Mouse (Mus musculus) hindbrain, embryonic 15.5 days (tissue): Measurements from ENCODE around the gene BC067074. TPM values are rescaled to one million over a fixed set of nuclear protein-coding genes. Genes with fewer than 3 reads are reported as not detected.

Experiments used
- ATAC-seq: fragments of 200-750 bp; cut with Nextera tagmentation; 2 replicates; pipeline ENCODE4 v1.8.0; 2017; ENCODE audit warnings: low read depth, moderate number of reproducible peaks, moderate TSS enrichment; ENCODE audit not compliant: low FRiP score
- H3K27ac ChIP-seq: fragments of 300-500 bp; sonication (generic); replicated peaks from 2 replicates; pipeline ENCODE4 v1.5.1; 2015; ENCODE audit warnings: mild to moderate bottlenecking, inconsistent platforms
- H3K27me3 ChIP-seq: fragments of 300-500 bp; sonication (generic); 2 replicates; pipeline ENCODE4 v1.6.1; 2015; ENCODE audit warnings: control low read depth, inconsistent platforms
- H3K36me3 ChIP-seq: fragments of 300-500 bp; sonication (generic); 2 replicates; pipeline ENCODE4 v1.6.1; 2015; ENCODE audit warnings: control low read depth, inconsistent platforms
- H3K4me1 ChIP-seq: fragments of 300-500 bp; sonication (generic); replicated peaks from 2 replicates; pipeline ENCODE4 v1.6.1; 2015; ENCODE audit warnings: control low read depth, inconsistent platforms
- H3K4me2 ChIP-seq: fragments of 300-500 bp; sonication (generic); 2 replicates; pipeline ENCODE4 v1.6.1; 2015; ENCODE audit warnings: moderate library complexity, mild to moderate bottlenecking, inconsistent platforms
- H3K4me3 ChIP-seq: fragments of 300-500 bp; sonication (generic); 2 replicates; pipeline ENCODE4 v1.5.1; 2015; ENCODE audit warnings: mild to moderate bottlenecking, inconsistent platforms
- H3K9ac ChIP-seq: fragments of 300-500 bp; sonication (generic); 2 replicates; pipeline ENCODE4 v1.6.1; 2015; ENCODE audit warnings: inconsistent platforms
- H3K9me3 ChIP-seq: fragments of 300-500 bp; sonication (generic); 2 replicates; pipeline ENCODE4 v1.6.1; 2016; ENCODE audit warnings: control low read depth, inconsistent platforms
- WGBS: fragments of 180-500 bp; shearing (Covaris S2); methylation state at CpG from one replicate; pipeline ENCODE4 v1.1.7; 2015; 5-methylcytosine and 5-hydroxymethylcytosine counted together
- polyA plus RNA-seq: library from polyadenylated mRNA; unstranded; fragments of >200 nt; fragmentation: Nextera tagmentation; extraction: Ambion mirVana; gene quantifications from 2 replicates; pipeline ENCODE4 v1.2.1, GENCODE M21; 2015

Gene BC067074
- polyA plus RNA-seq, 1 experiment from 2014 or later = 1.1 TPM

DNA sequence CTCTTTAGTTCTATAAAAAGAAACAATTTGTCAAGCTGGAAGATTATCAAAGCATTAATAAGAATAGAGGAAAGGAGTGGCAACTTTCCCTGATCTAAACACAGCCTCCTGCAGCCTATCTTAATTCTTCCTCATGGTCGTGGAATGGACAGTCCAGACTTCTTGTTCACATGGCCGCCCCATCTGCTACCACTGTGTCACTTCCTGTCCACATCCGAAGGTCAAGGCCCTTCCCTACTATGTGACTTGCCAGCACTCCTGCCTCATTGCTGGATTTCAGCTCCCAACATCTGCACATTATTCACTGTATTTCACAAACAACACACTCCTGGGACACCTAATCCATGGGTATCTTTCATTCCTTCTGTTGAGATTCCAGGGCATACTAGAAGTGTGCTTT, 128.5 kb downstream of the BC067074 start:
- 81% methylated on average over 3 of the region's 3 CpGs for WGBS
- Histone ChIP-seq H3K4me1 (0 out of 2 replicates have a peak, but pooled peaks cover 4% of the 10 kb centered on the region), H3K4me3 (no peak overlapping the region), H3K27ac (no peak overlapping the region), H3K27me3 (no peaks in the 10 kb centered on the region), H3K9ac (no peak overlapping the region), H3K9me3 (no peaks in the 10 kb centered on the region), H3K4me2 (no peak overlapping the region), H3K36me3 (no peaks in the 10 kb centered on the region)
- no peak for ATAC-seq

DNA sequence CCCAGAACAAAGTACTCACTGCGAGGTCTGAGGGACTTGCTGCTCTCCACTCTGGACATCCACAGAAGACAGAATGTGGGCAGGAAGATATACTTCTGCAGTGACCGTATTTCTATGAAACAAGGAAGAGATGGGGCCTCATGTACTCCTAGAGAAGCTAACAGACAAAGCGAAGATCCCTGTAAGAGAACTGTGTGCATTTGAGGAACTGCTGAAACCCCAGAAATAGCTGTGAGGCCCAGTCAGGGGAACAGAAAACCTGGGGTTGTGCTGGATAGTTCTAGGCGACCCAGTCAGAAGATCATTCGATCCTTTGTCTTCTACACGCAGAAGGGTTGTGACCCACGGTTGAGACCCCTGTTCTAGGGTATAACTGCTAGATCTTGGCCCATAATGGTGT, 130.9 kb downstream of the BC067074 start:
- Histone ChIP-seq H3K4me2 (no peak overlapping the region), H3K27me3 (no peaks in the 10 kb centered on the region), H3K4me3 (no peak overlapping the region), H3K9ac (no peak overlapping the region), H3K36me3 (no peaks in the 10 kb centered on the region), H3K4me1 (no peaks in the 10 kb centered on the region), H3K9me3 (no peaks in the 10 kb centered on the region), H3K27ac (no peak overlapping the region)
- ATAC-seq = no peak
- 93% methylated on average over 7 of the region's 7 CpGs for WGBS

DNA sequence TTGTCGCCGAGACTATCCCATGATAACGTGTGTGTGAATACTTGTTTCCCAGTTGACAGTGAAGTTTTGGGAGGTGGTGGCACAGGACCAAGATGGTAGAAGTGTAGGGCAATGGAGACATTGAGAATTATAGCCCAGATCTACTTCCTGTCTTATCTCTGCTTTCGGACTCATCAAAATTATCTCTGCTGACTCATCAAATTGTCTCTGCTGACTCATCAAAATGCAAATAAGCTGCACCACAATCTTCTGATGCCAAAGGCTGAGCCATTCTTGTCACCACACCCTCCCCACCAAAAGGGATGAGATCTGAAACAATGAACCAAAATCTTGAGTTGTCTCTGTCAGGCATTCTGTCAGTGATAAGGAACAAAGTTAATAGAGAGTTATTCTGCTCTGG, 132.9 kb downstream of the BC067074 start:
- no peaks in the 10 kb centered on the region for H3K9me3 ChIP-seq
- no peaks in the 10 kb centered on the region for H3K36me3 ChIP-seq
- H3K4me1 ChIP-seq = no peaks in the 10 kb centered on the region
- H3K27me3 ChIP-seq = no peaks in the 10 kb centered on the region
- no peak overlapping the region for H3K4me3 ChIP-seq
- H3K9ac ChIP-seq = no peak overlapping the region
- WGBS = 96% methylated on average over 4 of the region's 4 CpGs
- no peak for ATAC-seq
- no peak overlapping the region for H3K27ac ChIP-seq
- H3K4me2 ChIP-seq = no peak overlapping the region

Other genes with a start within 250 kb of the BC067074 start
- 59.0 and 62.9 TPM in 2 replicates for gene Gpx8, start 246.7 kb upstream of the BC067074 start, polyA plus RNA-seq
- gene Gzma, start 192.2 kb upstream of the BC067074 start, polyA plus RNA-seq = not detected in 2 replicates
- gene Esm1, start 83.5 kb upstream of the BC067074 start, polyA plus RNA-seq = 1.4 and 2.0 TPM in 2 replicates
- gene Gzmk, start 67.3 kb upstream of the BC067074 start, polyA plus RNA-seq = 0.12 and 0.16 TPM in 2 replicates